Mouse (Mus musculus) hindbrain, postnatal 0 days (tissue): ENCODE results near the gene Taf11. TPM values are rescaled to one million over a fixed set of nuclear protein-coding genes. Genes with fewer than 3 reads are reported as not detected.

Experiments used
- ATAC-seq: fragments of 200-750 bp; cut with Nextera tagmentation; 2 replicates; pipeline ENCODE4 v1.8.0; 2017; ENCODE audit warnings: mild to moderate bottlenecking, moderate TSS enrichment, moderate library complexity
- DNase-seq: peaks from one replicate; pipeline ENCODE4 v3.0.0-alpha.2; 2015; ENCODE audit warnings: low spot score
- H3K27ac ChIP-seq: fragments of 300-500 bp; sonication (generic); 2 replicates; pipeline ENCODE4 v1.5.1; 2014; ENCODE audit warnings: mild to moderate bottlenecking
- H3K27me3 ChIP-seq: fragments of 300-500 bp; sonication (generic); 2 replicates; pipeline ENCODE4 v1.6.1; 2014; ENCODE audit warnings: low read length, mixed read lengths; ENCODE audit not compliant: insufficient read depth
- H3K36me3 ChIP-seq: fragments of 300-500 bp; sonication (generic); 2 replicates; pipeline ENCODE4 v1.6.1; 2014; ENCODE audit warnings: low read length, mixed read lengths; ENCODE audit not compliant: insufficient read depth
- H3K4me1 ChIP-seq: fragments of 300-500 bp; sonication (generic); 2 replicates; pipeline ENCODE4 v1.6.1; 2014; ENCODE audit warnings: antibody characterized with exemption, low read length, mixed read lengths; ENCODE audit not compliant: insufficient read depth
- H3K4me2 ChIP-seq: fragments of 300-500 bp; sonication (generic); 2 replicates; pipeline ENCODE4 v1.6.1; 2014; ENCODE audit warnings: low read depth, mild to moderate bottlenecking, low read length, moderate library complexity, mixed read lengths
- H3K4me3 ChIP-seq: fragments of 300-500 bp; sonication (generic); 2 replicates; pipeline ENCODE4 v1.5.1; 2014; ENCODE audit warnings: low read length
- H3K9ac ChIP-seq: fragments of 300-500 bp; sonication (generic); replicated peaks from 2 replicates; pipeline ENCODE4 v1.6.1; 2014; ENCODE audit warnings: mild to moderate bottlenecking, low read length, moderate library complexity, mixed read lengths
- H3K9me3 ChIP-seq: fragments of 300-500 bp; sonication (generic); 2 replicates; pipeline ENCODE4 v1.6.1; 2016; ENCODE audit warnings: low read length, mixed read lengths
- CTCF ChIP-seq: IDR thresholded peaks from 2 replicates; pipeline ENCODE4 v1.5.1; 2016; ENCODE audit warnings: antibody characterized with exemption, control low read depth, low read depth
- WGBS: fragments of 180-500 bp; shearing (Covaris S2); extraction: QIAGEN DNeasy Blood & Tissue Kit; methylation state at CpG from one replicate; pipeline ENCODE4 v1.1.7; 2014; 5-methylcytosine and 5-hydroxymethylcytosine counted together
- polyA plus RNA-seq: library from polyadenylated mRNA; unstranded; fragments of >200 nt; fragmentation: Nextera tagmentation; extraction: Ambion mirVana; gene quantifications from 2 replicates; pipeline ENCODE4 v1.2.1, GENCODE M21; 2015
- total RNA-seq: library from RNA; depleted of rRNA; stranded (reverse); fragments of >200 nt; gene quantifications from 2 replicates; pipeline ENCODE4 v1.2.3, GENCODE M21; 2014; rRNA removed

Taf11 gene
- total and polyA plus RNA-seq, 2 experiments from 2014 or later = 15.3 to 54.6 TPM

- WGBS = 2% methylated on average over 52 of the region's 52 CpGs
- Histone ChIP-seq H3K27me3 (no peaks in the 10 kb centered on the region), H3K4me2 (peak overlapping the region; percentile 62), H3K9me3 (no peaks in the 10 kb centered on the region), H3K27ac (peak overlapping the region; percentile 86), H3K36me3 (0 out of 2 replicates have a peak, but pooled peaks cover 3% of the 10 kb centered on the region), H3K9ac (peak overlapping the region; percentile 85), H3K4me1 (peaks cover 17% of the 10 kb centered on the region), H3K4me3 (peak overlapping the region; percentile 91)
- TF ChIP-seq CTCF = no peak; the same call in 1 of the 2 replicates
- peak; percentile 53 for DNase-seq
- ATAC-seq = peak; percentile 56; the same call in 1 of the 2 replicates
Observed at GRCm38 (mm10) chr17:27856798-27857648, 52.6 kb downstream of the Taf11 start.

- WGBS = 1% methylated on average over 48 of the region's 54 CpGs
- peak within 1 kb of the TSS; percentile 86 for H3K27ac ChIP-seq
- H3K9ac ChIP-seq = peak within 1 kb of the TSS; percentile 85
- H3K9me3 ChIP-seq = no peaks in the 10 kb centered on the region
- peak within 1 kb of the TSS; percentile 91 for H3K4me3 ChIP-seq
- ATAC-seq (peak; percentile 88), DNase-seq (peak; percentile 89)
- no peaks in the 10 kb centered on the region for H3K27me3 ChIP-seq
- 0 out of 2 replicates have a peak, but pooled peaks have one; percentile 10 for TF ChIP-seq CTCF
- H3K36me3 ChIP-seq = 0 out of 2 replicates have a peak, but pooled peaks cover 3% of the 10 kb centered on the region
- peaks cover 17% of the 10 kb centered on the region for H3K4me1 ChIP-seq
- peak within 1 kb of the TSS; percentile 62 for H3K4me2 ChIP-seq
Observed at GRCm38 (mm10) chr17:27856265-27856797, 53.3 kb downstream of the Taf11 start, which contains the start of gene Uhrf1bp1. Gene Uhrf1bp1, plus strand, starts transcription at chr17:27856441.

Other genes with a start within 250 kb of the Taf11 start
- 2.1 TPM in 2 replicates for gene Spdef, start 180.9 kb downstream of the Taf11 start, total RNA-seq
- 1.7 and 1.8 TPM in 2 replicates for gene Spdef, start 180.9 kb downstream of the Taf11 start, polyA plus RNA-seq
- gene D17Wsu92e, start 89.2 kb downstream of the Taf11 start, total RNA-seq = 73.4 and 89.6 TPM in 2 replicates
- 10.3 and 10.5 TPM in 2 replicates for gene D17Wsu92e, start 89.2 kb downstream of the Taf11 start, polyA plus RNA-seq
- gene Snrpc, start 71.7 kb downstream of the Taf11 start, total RNA-seq = 124 and 146 TPM in 2 replicates
- 235 TPM in 2 replicates for gene Snrpc, start 71.7 kb downstream of the Taf11 start, polyA plus RNA-seq
- gene Uhrf1bp1, start 53.4 kb downstream of the Taf11 start, total RNA-seq = 18.1 and 19.9 TPM in 2 replicates
- 3.4 and 3.6 TPM in 2 replicates for gene Uhrf1bp1, start 53.4 kb downstream of the Taf11 start, polyA plus RNA-seq
- gene Anks1, start 538 bp downstream of the Taf11 start, total RNA-seq = 102 and 114 TPM in 2 replicates
- 35.0 and 35.8 TPM in 2 replicates for gene Anks1, start 538 bp downstream of the Taf11 start, polyA plus RNA-seq
- 2.9 and 3.6 TPM in 2 replicates for gene Tcp11, start 170.8 kb upstream of the Taf11 start, total RNA-seq
- gene Tcp11, start 170.8 kb upstream of the Taf11 start, polyA plus RNA-seq = 1.9 and 2.0 TPM in 2 replicates
- 10.7 and 10.9 TPM in 2 replicates for gene Scube3, start 232.3 kb upstream of the Taf11 start, total RNA-seq
- 2.1 TPM in 2 replicates for gene Scube3, start 232.3 kb upstream of the Taf11 start, polyA plus RNA-seq